Mouse (Mus musculus) lung, embryonic 15.5 days (tissue): ENCODE data around the gene Tex261. TPM values are rescaled to one million over a fixed set of nuclear protein-coding genes. Genes with fewer than 3 reads are reported as not detected.

Source experiments
- ATAC-seq: fragments of 200-750 bp; cut with Nextera tagmentation; 2 replicates; pipeline ENCODE4 v1.8.0; 2017; ENCODE audit warnings: moderate number of reproducible peaks, borderline replicate concordance; ENCODE audit not compliant: low FRiP score, low TSS enrichment; ENCODE audit errors: extremely low read depth
- H3K27ac ChIP-seq: fragments of 300-500 bp; sonication (generic); 2 replicates; pipeline ENCODE4 v1.5.1; 2015; ENCODE audit warnings: moderate library complexity, mild to moderate bottlenecking, inconsistent platforms
- H3K27me3 ChIP-seq: fragments of 300-500 bp; sonication (generic); 2 replicates; pipeline ENCODE4 v1.6.1; 2015; ENCODE audit warnings: inconsistent platforms
- H3K36me3 ChIP-seq: fragments of 300-500 bp; sonication (generic); 2 replicates; pipeline ENCODE4 v1.6.1; 2015; ENCODE audit warnings: inconsistent platforms
- H3K4me1 ChIP-seq: fragments of 300-500 bp; sonication (generic); 2 replicates; pipeline ENCODE4 v1.6.1; 2015; ENCODE audit warnings: inconsistent platforms
- H3K4me2 ChIP-seq: fragments of 300-500 bp; sonication (generic); 2 replicates; pipeline ENCODE4 v1.6.1; 2015; ENCODE audit warnings: inconsistent platforms, mild to moderate bottlenecking, moderate library complexity
- H3K4me3 ChIP-seq: fragments of 300-500 bp; sonication (generic); 2 replicates; pipeline ENCODE4 v1.5.1; 2015; ENCODE audit warnings: mild to moderate bottlenecking, inconsistent platforms
- H3K9ac ChIP-seq: fragments of 300-500 bp; sonication (generic); 2 replicates; pipeline ENCODE4 v1.6.1; 2015; ENCODE audit warnings: inconsistent platforms
- H3K9me3 ChIP-seq: fragments of 300-500 bp; sonication (generic); 2 replicates; pipeline ENCODE4 v1.6.1; 2016; ENCODE audit warnings: inconsistent platforms
- WGBS: fragments of 180-500 bp; shearing (Covaris S2); methylation state at CpG from one replicate; pipeline ENCODE4 v1.1.7; 2015; 5-methylcytosine and 5-hydroxymethylcytosine counted together
- polyA plus RNA-seq: library from polyadenylated mRNA; unstranded; fragments of >200 nt; fragmentation: Nextera tagmentation; extraction: Ambion mirVana; gene quantifications from 2 replicates; pipeline ENCODE4 v1.2.1, GENCODE M21; 2015

The Tex261 gene
- polyA plus RNA-seq, 1 experiment from 2014 or later, result 92.7 TPM

- H3K9me3 ChIP-seq, result no peaks in the 10 kb centered on the region
- no peak overlapping the region for H3K4me2 ChIP-seq
- no peak overlapping the region for H3K27ac ChIP-seq
- no peak overlapping the region for H3K9ac ChIP-seq
- WGBS, result 37% methylated on average over 4 of the region's 4 CpGs
- H3K4me3 ChIP-seq, result no peak overlapping the region
- no peaks in the 10 kb centered on the region for H3K36me3 ChIP-seq
- ATAC-seq, result no peak
- H3K27me3 ChIP-seq, result peaks cover 28% of the 10 kb centered on the region
- H3K4me1 ChIP-seq, result no peaks in the 10 kb centered on the region
Observed at GRCm38 (mm10) chr6:83727178-83727577, 48.4 kb downstream of the Tex261 start.

GRCm38 (mm10) chr6:83722526-83722925 is 53.1 kb downstream of the Tex261 start:
- Histone ChIP-seq H3K9ac (no peak overlapping the region), H3K4me1 (no peaks in the 10 kb centered on the region), H3K4me2 (no peak overlapping the region), H3K36me3 (no peaks in the 10 kb centered on the region), H3K27me3 (peaks cover 68% of the 10 kb centered on the region), H3K4me3 (no peak overlapping the region), H3K9me3 (no peaks in the 10 kb centered on the region), H3K27ac (no peak overlapping the region)
- 25% methylated on average over 6 of the region's 6 CpGs for WGBS
- no peak for ATAC-seq

Other genes starting within 250 kb of the Tex261 start
- gene Actg2, start 239.5 kb downstream of the Tex261 start, polyA plus RNA-seq, result 172 and 210 TPM in 2 replicates
- 21.0 and 23.3 TPM in 2 replicates for gene Stambp, start 203.1 kb downstream of the Tex261 start, polyA plus RNA-seq
- not detected in 2 replicates for gene Clec4f, start 119.6 kb downstream of the Tex261 start, polyA plus RNA-seq
- gene Cd207, start 98.0 kb downstream of the Tex261 start, polyA plus RNA-seq, result not detected in 2 replicates
- gene Vax2, start 64.5 kb downstream of the Tex261 start, polyA plus RNA-seq, result not detected in 2 replicates
- 0.35 and 0.45 TPM in 2 replicates for gene Atp6v1b1, start 32.8 kb downstream of the Tex261 start, polyA plus RNA-seq
- gene Ankrd53, start 13.2 kb downstream of the Tex261 start, polyA plus RNA-seq, result not detected in 2 replicates
- 55.5 and 59.1 TPM in 2 replicates for gene Nagk, start 19.2 kb upstream of the Tex261 start, polyA plus RNA-seq
- gene Paip2b, start 55.9 kb upstream of the Tex261 start, polyA plus RNA-seq, result 20.0 and 21.0 TPM in 2 replicates
- 57.7 and 59.1 TPM in 2 replicates for gene Zfp638, start 91.3 kb upstream of the Tex261 start, polyA plus RNA-seq
- gene Dysf, start 232.8 kb upstream of the Tex261 start, polyA plus RNA-seq, result 8.7 and 9.8 TPM in 2 replicates